Mouse (Mus musculus) thymus, postnatal 25 days (tissue): ENCODE results near the gene Nop2.

Experiments used
- DNase-seq: peaks from one replicate; pipeline ENCODE4 v3.0.0; 2022

The Nop2 gene

GRCm38 (mm10) chr6:125110927-125111326 lies 20.8 kb upstream of the Nop2 start:
- peak; percentile 64 for DNase-seq

DNA sequence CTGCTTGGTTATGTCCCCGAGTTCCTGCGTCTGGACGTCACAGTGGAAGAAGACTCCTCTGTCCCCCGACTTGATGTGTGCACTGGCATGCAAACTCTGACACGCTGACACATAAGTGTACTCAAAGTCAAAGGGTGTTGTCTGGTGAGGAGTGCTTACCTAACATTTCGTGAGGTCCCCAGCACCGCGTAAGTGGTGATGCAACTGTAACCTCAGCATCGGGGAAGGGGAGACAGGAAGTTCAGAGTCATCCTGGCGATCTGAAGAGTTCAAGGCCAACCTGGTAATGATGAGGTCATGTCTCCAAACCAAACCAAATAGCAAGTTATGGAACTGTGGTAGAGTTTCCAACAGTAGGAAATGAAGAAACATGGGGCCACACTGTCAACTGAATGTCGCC lies 19.2 kb upstream of the Nop2 start:
- no peak for DNase-seq

DNA sequence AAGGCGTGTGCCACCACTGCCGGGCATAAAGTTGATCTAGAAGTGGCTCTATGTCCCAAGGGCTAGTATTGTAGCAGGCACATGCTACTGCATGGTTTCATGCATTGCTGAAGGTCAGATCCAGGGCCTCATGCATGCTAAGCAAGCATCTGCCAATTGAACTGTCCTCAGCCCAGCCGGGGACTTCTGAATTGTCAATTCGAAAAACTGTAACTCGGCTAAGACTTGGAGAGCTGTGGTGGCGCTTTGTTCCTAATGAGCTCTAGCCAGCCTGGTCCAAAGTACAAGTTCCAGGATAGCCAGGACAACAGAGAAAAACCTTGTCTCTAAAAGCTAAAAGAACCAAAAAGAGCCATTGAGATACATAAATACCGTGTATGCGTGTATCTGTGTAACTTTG lies 12.3 kb upstream of the Nop2 start:
- no peak for DNase-seq

DNA sequence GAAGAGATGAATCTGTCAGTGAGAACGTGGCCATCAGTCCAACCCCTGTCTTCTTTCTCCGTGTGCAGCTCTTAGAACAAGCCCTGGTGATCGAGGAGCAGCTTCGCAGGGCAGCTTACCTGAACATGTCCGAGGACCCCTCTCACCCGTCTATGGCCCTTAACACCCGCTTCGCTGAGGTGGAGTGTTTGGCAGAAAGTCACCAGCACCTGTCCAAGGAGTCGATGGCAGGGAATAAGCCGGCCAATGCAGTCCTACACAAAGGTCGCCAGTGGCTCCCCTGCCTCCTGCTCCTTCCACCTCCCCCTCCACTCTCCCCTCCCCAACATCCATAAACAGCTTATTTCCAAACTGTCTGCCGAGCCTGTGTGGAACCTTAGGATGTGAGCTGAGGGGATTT lies 3.0 kb upstream of the Nop2 start:
- DNase-seq = no peak

DNA sequence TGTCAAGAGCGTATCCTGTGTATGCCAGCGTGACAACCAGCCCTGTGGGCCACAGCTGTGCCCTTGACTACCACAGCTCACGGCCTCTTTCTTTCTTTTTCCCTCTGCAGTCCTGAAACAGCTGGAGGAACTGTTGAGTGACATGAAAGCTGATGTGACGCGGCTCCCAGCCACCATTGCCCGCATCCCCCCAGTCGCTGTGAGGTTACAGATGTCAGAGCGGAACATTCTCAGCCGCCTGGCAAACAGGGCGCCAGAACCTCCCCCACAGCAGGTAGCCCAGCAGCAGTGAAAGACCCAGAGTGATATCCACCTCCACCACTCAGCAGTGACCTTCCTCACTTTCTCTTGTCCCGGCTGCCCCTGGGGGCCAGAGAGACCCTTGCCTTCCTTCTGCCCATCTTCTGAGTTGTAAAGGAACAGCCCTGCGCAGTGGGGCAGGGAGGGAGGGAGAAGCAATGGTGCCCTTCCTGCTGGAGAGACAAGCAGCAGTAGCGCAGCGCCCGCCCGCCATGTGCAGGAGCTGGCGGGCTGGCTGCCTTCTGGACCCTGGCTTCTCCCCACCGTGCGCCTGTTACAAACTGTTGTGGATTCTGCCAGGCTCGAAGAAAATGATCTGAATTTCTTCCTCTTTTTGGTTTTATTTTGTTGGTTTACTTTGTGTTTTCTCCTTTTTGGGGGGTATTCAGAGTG lies 1.9 kb upstream of the Nop2 start:
- peak; percentile 24 for DNase-seq

GRCm38 (mm10) chr6:125132470-125132869 lies 761 bp downstream of the Nop2 start:
- no peak for DNase-seq

DNA sequence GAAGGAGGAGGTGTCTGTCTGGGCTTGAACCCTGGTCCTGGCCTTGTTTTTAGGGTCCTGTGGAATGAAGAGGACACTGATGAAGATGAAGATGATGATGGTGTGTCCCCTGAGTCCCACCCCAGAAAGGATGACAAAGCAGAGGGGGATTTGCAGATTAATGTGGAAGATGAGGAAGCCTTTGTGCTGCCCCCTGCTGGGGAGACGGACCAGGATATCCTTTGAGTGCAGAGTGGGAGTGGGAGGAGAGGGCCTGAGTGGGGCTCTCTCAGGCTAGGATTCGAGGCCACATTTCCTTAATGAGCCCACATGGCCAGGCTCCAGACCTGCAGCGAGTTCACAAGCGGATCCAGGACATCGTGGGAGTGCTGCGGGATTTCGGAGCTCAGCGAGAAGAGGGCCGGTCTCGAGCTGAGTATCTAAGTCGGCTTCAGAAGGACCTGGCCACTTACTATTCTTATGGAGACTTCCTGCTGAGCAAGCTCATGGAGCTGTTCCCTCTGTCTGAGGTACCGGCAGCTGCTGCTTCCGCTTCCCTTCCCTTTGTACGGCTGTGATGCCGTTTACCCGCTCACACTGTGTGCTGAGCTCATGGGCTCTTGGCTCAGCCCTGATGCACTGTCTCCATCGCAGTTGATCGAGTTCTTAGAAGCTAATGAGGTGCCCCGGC lies 5.4 kb downstream of the Nop2 start:
- peak; percentile 61 for DNase-seq

GRCm38 (mm10) chr6:125139747-125140146 lies 8.0 kb downstream of the Nop2 start:
- DNase-seq = no peak

DNA sequence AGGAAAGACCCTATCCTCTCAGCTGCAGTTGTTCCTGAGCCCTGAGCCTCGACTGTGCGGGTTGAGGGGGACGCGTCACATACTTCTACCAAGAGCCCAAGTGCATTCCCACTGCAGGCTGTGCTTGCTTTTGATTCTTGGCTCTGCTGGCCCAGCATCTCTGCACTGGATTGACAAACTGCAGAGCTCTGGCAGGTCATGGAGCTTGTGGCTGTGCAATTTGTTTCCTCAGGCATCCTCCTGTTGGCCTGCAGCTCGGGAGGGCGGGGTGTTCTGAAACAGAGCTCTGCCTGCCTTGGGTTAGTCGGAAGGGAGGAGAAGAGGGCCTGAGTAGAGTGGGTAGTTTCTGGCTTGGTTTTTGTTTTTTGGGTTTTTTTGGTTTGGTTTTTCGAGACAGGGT lies 10.7 kb downstream of the Nop2 start:
- DNase-seq = no peak

DNA sequence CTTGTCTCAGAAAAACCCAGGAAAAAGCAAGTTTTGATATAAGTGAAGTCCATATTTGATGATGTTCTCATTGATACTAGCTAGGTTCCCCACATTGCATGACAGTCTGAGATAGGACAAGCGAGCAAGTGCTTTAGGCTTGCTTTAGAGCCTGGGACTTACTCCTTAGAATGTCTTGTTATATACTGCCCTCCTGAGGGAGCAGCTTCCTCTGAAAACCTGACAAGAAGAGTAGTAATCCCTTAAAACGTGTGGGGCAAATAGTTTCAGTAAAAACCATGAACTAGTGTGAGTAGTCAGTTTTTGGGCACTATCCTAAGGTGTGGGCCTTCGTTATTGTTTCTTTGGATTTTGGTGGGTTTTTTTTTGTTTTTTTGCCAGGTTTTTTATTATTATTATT lies 11.4 kb downstream of the Nop2 start:
- no peak for DNase-seq

- no peak for DNase-seq
Observed at GRCm38 (mm10) chr6:125143904-125144303, 12.2 kb downstream of the Nop2 start.

DNA sequence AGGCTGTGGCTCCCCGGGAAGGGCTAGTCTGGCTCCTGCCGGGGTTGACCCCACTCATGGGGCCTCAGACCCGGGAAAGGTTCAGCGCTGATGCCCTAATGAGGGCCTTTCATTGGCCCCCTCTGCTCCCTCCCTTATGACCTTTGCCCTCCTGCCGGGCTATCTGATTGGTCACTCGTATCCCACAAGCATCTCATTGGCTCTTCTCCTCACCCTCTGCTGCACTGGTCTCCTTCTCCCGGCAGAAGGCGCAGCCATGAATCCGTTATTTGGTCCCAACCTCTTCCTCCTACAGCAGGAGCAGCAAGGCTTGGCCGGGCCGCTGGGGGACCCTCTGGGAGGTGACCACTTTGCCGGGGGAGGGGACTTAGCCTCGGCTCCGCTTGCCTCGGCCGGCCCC lies 13.3 kb downstream of the Nop2 start, which contains the start of gene Iffo1:
Gene Iffo1, plus strand, starts transcription at position 241 of the 400 bp plus-strand sequence.
- DNase-seq = peak; percentile 88

DNA sequence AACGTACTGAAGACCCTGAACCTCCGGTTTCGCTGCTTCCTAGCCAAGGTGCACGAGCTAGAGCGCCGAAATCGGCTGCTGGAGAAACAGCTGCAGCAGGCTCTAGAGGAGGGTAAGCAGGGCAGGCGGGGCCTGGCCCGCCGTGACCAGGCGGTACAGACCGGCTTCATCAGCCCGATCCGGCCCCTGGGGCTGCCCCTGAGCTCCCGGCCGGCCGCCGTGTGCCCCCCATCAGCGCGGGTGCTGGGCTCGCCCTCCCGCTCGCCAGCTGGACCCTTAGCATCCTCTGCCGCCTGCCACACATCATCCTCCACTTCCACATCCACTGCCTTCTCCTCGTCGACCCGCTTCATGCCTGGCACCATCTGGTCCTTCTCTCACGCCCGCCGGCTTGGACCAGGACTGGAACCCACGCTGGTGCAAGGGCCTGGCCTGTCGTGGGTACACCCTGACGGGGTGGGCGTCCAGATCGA lies 13.8 kb downstream of the Nop2 start:
- no peak for DNase-seq

DNA sequence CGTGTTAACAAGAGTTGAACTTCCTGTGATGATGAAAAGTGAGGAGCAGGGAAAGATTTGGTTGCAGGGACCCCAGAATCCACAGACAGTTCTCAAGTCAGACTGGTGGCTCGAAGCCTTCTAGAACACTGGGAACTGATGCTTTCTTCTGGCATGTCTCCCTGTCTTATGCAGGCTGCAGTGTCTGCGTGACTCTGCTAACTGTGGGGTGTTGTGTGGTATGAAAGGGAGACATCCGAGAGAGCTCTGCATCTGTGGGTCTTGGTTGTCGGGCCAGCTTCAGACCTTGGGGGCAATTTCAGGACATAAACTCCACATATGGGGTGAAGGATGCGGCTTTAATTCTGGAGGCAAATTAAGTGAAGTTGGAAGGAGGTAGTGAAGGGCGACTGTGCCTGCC lies 14.4 kb downstream of the Nop2 start:
- DNase-seq = no peak

DNA sequence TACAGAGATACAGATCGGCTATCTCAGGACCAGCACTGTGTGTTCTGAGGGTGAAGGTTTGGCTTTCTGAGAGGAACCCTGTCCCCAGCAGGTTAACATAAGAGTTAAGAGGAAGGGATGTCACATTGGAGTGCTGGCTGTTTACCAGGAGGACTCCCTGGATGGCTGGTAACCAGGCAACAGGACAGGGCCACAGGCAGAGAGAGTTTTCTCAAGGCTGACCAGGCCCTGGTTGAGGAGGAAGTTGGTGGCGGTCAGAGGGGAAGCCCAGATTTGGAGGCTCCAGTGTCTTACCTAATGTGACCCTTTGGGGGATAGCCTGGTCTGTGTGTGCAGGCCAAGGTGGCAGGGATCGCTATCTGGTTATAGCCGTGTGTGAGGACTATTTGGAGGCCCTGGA lies 15.1 kb downstream of the Nop2 start:
- DNase-seq = no peak

GRCm38 (mm10) chr6:125147329-125147728 lies 15.6 kb downstream of the Nop2 start:
- DNase-seq = no peak

GRCm38 (mm10) chr6:125148251-125148925 lies 16.7 kb downstream of the Nop2 start:
- no peak for DNase-seq

- DNase-seq = no peak
Observed at GRCm38 (mm10) chr6:125148926-125149568, 17.3 kb downstream of the Nop2 start.

GRCm38 (mm10) chr6:125149569-125149950 lies 17.9 kb downstream of the Nop2 start:
- no peak for DNase-seq

GRCm38 (mm10) chr6:125152212-125153017 lies 20.7 kb downstream of the Nop2 start:
- no peak for DNase-seq

- DNase-seq = no peak
Observed at GRCm38 (mm10) chr6:125153018-125153389, 21.3 kb downstream of the Nop2 start.

- DNase-seq = no peak
Observed at GRCm38 (mm10) chr6:125153682-125154081, 22.0 kb downstream of the Nop2 start.

GRCm38 (mm10) chr6:125154550-125154949 lies 22.8 kb downstream of the Nop2 start:
- DNase-seq = no peak
